Mouse (Mus musculus) midbrain, embryonic 10.5 days (tissue): ENCODE data around the gene Dennd2d. TPM values are rescaled to one million over a fixed set of nuclear protein-coding genes. Genes with fewer than 3 reads are reported as not detected.

Source experiments
- DNase-seq: peaks from one replicate; pipeline ENCODE4 v3.0.0-alpha.2; 2017; ENCODE audit warnings: low spot score
- H3K27ac ChIP-seq: fragments of 300-500 bp; sonication (generic); replicated peaks from 2 replicates; pipeline ENCODE4 v1.5.1; 2016; ENCODE audit warnings: mild to moderate bottlenecking
- H3K27me3 ChIP-seq: fragments of 300-500 bp; sonication (generic); 2 replicates; pipeline ENCODE4 v1.6.1; 2016; ENCODE audit warnings: low read depth, mild to moderate bottlenecking; ENCODE audit not compliant: poor library complexity, severe bottlenecking
- H3K36me3 ChIP-seq: fragments of 300-500 bp; sonication (generic); 2 replicates; pipeline ENCODE4 v1.6.1; 2016; ENCODE audit warnings: mild to moderate bottlenecking, moderate library complexity
- H3K4me1 ChIP-seq: fragments of 300-500 bp; sonication (generic); 2 replicates; pipeline ENCODE4 v1.6.1; 2016
- H3K4me3 ChIP-seq: fragments of 300-500 bp; sonication (generic); 2 replicates; pipeline ENCODE4 v1.5.1; 2016; ENCODE audit warnings: mild to moderate bottlenecking, moderate library complexity
- H3K9me3 ChIP-seq: fragments of 300-500 bp; sonication (generic); replicated peaks from 2 replicates; pipeline ENCODE4 v1.6.1; 2016; ENCODE audit warnings: mild to moderate bottlenecking
- WGBS: fragments of 180-500 bp; shearing (Covaris S2); methylation state at CpG from one replicate; pipeline ENCODE4 v1.1.7; 2016; 5-methylcytosine and 5-hydroxymethylcytosine counted together
- polyA plus RNA-seq: library from polyadenylated mRNA; unstranded; fragments of >200 nt; fragmentation: Nextera tagmentation; extraction: Ambion mirVana; gene quantifications from 2 replicates; pipeline ENCODE4 v1.2.1, GENCODE M21; 2016

The Dennd2d gene
- polyA plus RNA-seq = 0.64 and 0.65 TPM in 2 replicates

DNA sequence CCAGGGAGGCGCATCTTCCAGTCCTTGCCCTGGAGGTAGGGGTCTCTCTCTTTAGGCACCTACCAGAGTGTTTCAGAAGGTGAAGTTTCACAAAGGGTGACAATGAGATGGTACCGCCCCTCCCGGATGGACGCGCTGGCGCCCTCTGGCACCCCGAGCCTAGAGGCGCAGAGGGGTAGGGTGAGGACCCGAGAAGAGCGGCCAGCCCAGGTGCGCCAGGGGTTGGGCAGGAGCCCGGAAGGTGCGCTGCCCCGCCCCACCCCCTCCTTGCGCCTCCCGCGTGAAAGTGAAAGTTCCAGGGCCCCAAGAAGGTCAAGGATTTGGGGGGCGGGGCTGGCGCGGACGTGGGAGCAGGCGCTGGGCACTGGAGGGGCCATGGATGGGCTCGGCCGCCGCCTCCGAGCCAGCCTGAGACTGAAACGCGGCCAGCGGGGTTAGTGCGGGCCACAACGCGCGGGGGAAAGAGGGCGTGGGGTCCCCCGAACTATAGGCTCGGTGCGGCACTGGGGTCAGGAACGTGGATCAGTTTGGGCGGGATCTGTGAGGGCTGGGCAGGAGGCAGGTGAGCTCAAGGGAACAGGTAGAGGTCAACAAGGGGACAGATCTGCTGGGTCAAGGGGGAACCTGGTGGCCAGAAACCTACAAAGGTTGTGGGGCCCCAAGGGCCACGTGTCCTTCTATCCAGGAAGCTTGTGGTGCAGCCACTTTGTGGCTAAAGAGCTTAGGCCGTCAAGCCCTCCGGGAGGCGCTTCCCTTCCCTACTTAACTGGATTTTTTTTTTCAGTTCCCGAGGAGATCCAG, at the start of gene Dennd2d:
TSS of gene Dennd2d (plus strand) at position 125 of the 801 bp plus-strand sequence.
- peak; percentile 34 for DNase-seq
- 2% methylated on average over 43 of the region's 44 CpGs for WGBS

DNA sequence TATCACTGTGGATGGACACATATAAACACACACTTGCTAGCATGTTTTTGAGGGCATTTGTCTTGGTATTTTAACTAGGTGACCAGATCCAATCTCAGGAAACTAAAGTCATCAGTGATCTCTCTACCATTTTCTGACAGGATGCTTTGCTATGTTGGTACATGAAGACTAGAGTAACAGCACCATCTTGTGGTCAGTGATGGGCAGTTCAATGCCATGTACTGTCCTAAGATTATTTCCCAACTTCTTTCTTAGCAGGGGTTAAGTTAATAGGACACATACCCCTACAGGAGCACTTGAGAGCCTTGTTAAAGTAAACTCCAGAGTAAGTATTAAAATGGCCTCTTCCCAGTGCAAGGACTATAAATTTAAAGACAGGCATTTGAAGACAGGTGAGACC, 33.6 kb upstream of the Dennd2d start:
- DNase-seq = no peak
- Histone ChIP-seq H3K4me3 (no peak overlapping the region), H3K27me3 (no peaks in the 10 kb centered on the region), H3K4me1 (no peaks in the 10 kb centered on the region), H3K9me3 (no peaks in the 10 kb centered on the region), H3K36me3 (no peaks in the 10 kb centered on the region), H3K27ac (no peak overlapping the region)

More for the DNA sequence above, at the start of gene Dennd2d:
- H3K36me3 ChIP-seq = no peaks in the 10 kb centered on the region
- peaks cover 11% of the 10 kb centered on the region for H3K4me1 ChIP-seq
- no peaks in the 10 kb centered on the region for H3K9me3 ChIP-seq
- peak within 1 kb of the TSS; percentile 69 for H3K4me3 ChIP-seq
- H3K27ac ChIP-seq = peak within 1 kb of the TSS; percentile 76
- H3K27me3 ChIP-seq = peaks cover 26% of the 10 kb centered on the region

DNA sequence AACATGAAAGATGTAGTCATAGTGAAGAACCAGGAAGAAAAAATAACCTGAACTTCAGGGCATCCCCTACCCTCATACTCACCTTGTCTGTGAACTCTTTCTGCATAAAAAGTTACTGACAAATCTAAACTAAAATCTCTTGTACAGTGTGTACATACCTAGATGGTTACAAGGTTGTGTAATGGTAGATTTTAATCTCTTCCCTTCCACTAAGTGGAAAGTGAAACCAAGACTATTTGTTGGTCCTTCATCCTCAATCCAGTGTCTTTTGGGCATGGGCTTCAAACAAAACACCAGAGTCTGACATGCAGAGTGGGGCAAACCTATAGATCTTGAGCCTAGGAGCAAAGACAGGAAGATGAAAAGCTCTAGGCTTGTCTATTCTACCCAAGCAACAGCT, 33.2 kb upstream of the Dennd2d start:
- Histone ChIP-seq H3K27me3 (no peaks in the 10 kb centered on the region), H3K9me3 (no peaks in the 10 kb centered on the region), H3K4me1 (no peaks in the 10 kb centered on the region), H3K27ac (no peak overlapping the region), H3K36me3 (no peaks in the 10 kb centered on the region), H3K4me3 (no peak overlapping the region)
- DNase-seq = no peak

DNA sequence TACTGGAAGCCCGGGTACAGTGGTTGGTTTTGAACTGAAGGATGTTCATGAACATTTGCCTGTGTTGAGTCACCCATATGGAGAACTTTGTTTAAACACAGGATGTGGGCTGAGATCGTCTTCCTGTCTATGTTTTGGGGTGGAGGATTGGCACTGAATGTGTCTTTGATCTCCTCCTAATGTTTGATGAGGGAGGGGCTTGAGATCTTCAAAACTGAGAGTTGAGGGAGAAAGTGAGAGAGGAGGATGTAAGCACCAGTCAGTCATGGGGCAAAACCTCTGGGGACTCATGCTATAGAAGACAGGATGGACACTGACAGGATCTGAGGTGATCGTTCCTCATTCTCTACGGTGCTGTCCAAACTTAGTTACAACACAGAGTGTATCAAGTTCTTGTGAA, 32.6 kb upstream of the Dennd2d start:
- Histone ChIP-seq H3K36me3 (no peaks in the 10 kb centered on the region), H3K27me3 (no peaks in the 10 kb centered on the region), H3K4me1 (no peaks in the 10 kb centered on the region), H3K27ac (no peak overlapping the region), H3K4me3 (no peak overlapping the region), H3K9me3 (no peaks in the 10 kb centered on the region)
- WGBS = 87% methylated on average over 4 of the region's 4 CpGs
- DNase-seq = no peak

DNA sequence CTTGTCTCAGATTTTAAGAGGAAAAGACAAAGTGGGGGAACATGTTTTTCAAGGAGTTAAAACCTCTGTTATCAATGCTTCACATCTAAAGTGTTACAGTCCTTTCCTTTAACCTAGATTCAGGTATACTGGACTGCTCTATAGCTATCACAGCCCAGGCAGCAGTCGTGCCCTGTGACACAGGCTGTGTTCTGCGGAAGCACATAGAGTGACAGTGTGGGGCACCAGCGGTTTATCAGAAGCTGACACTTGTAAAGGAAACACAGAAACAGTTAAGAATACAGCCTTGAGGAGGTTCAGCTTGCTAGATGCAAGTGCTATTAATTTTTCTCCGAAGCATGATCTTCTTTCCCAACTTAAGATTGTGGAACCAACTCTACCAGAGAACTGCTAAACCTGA, 29.6 kb upstream of the Dennd2d start:
- WGBS = 79% methylated on average over 4 of the region's 4 CpGs
- no peaks in the 10 kb centered on the region for H3K36me3 ChIP-seq
- H3K4me3 ChIP-seq = no peak overlapping the region
- no peaks in the 10 kb centered on the region for H3K27me3 ChIP-seq
- no peaks in the 10 kb centered on the region for H3K9me3 ChIP-seq
- no peak for DNase-seq
- no peak overlapping the region for H3K27ac ChIP-seq
- H3K4me1 ChIP-seq = no peaks in the 10 kb centered on the region

DNA sequence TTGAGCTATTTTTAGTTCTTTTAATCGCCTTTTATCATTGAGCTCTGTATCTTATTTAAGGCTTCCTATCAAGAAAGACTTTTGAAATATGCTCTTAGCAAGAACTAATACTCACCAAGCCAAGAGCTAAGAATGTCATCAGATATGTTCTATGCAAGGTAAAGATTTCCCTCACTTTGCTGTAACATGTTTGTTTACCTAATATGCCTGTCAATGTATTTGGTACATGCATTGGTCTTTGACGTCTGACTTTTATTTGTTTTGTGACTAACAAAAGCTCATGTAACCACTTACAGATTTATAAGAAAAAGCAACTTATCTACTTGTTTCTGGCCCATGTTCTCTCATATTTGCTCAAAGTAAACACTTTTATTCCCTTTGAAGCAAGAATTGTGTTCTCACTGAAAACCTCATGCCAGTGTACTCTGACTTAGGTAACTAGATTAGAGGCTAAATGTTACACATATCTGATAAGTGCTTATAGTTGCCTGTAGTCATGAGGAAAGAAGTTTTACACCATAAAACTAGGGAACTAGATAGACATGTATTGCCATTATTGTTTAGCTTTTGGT, 24.8 kb upstream of the Dennd2d start:
- Histone ChIP-seq H3K27ac (no peak overlapping the region), H3K4me3 (no peak overlapping the region), H3K4me1 (no peaks in the 10 kb centered on the region), H3K9me3 (no peaks in the 10 kb centered on the region), H3K27me3 (no peaks in the 10 kb centered on the region), H3K36me3 (no peaks in the 10 kb centered on the region)
- DNase-seq = no peak
- 76% methylated on average over 2 of the region's 2 CpGs for WGBS

DNA sequence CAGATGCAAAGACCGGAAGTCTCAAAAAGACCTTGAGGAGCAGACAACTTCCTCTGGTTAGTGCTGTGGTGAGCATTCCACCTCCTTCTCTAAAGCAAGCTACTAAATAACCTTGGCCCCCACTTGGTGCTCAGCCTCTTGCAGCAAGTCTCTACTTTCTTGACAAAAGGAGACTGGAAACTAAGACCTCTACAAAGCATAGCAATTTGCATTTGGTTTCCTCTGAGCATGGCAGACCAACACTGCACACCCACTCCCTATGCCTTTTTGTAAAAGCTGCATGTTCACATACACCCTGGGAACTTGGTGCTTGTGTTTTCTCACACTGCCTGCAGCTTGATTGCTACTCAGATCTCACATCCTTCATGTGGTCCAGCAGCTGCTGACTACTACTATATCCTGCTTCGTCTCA, 20.1 kb upstream of the Dennd2d start:
- WGBS = 89% methylated on average over 2 of the region's 2 CpGs
- H3K36me3 ChIP-seq = no peaks in the 10 kb centered on the region
- no peak overlapping the region for H3K27ac ChIP-seq
- H3K4me1 ChIP-seq = no peaks in the 10 kb centered on the region
- H3K9me3 ChIP-seq = no peaks in the 10 kb centered on the region
- DNase-seq = no peak
- H3K4me3 ChIP-seq = no peak overlapping the region
- no peaks in the 10 kb centered on the region for H3K27me3 ChIP-seq

DNA sequence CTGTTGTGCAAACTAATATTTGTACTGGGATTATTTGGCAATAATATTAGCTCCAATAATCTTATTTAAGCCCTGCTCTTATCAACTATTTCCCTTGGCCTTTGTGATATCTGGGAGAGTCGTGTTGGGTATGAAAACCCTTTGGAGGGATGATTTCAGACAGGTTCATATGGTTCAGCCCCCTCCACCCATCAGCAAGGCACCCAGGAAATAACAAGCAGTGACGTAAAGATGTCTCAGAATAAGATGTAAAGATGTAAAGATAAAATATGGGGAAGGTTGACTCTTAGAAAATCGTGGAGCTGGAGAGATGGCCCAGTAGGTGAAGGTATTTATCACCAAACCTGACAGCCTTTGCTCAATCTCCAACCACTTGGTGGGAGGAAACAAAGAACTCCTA, 19.7 kb upstream of the Dennd2d start:
- no peak overlapping the region for H3K4me3 ChIP-seq
- H3K9me3 ChIP-seq = no peaks in the 10 kb centered on the region
- no peaks in the 10 kb centered on the region for H3K27me3 ChIP-seq
- H3K36me3 ChIP-seq = no peaks in the 10 kb centered on the region
- no peak for DNase-seq
- no peaks in the 10 kb centered on the region for H3K4me1 ChIP-seq
- WGBS = 72% methylated on average over 3 of the region's 3 CpGs
- no peak overlapping the region for H3K27ac ChIP-seq

DNA sequence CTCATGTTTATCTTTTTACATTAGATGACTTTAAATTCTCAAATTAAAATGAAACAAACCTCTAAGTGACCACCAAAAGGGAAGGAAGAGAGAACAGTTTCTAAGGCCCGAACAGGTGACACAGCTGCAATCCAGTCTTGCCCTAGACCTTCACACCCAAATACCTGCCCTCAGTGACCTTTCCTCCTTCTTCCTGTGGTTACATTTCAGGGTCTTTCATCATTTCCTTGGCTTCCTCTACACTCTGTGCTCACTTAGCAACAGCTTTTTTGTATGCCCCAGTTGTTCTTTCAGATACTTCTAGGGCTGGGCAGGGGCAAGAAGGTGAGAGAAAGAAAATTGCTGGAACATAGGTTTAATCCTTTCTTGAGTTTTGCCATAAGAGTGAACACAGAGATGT, 17.5 kb upstream of the Dennd2d start:
- no peaks in the 10 kb centered on the region for H3K9me3 ChIP-seq
- no peaks in the 10 kb centered on the region for H3K4me1 ChIP-seq
- no peaks in the 10 kb centered on the region for H3K36me3 ChIP-seq
- no peak overlapping the region for H3K27ac ChIP-seq
- 92% methylated on average over 1 of the region's 1 CpGs for WGBS
- H3K27me3 ChIP-seq = no peaks in the 10 kb centered on the region
- no peak overlapping the region for H3K4me3 ChIP-seq
- DNase-seq = no peak

DNA sequence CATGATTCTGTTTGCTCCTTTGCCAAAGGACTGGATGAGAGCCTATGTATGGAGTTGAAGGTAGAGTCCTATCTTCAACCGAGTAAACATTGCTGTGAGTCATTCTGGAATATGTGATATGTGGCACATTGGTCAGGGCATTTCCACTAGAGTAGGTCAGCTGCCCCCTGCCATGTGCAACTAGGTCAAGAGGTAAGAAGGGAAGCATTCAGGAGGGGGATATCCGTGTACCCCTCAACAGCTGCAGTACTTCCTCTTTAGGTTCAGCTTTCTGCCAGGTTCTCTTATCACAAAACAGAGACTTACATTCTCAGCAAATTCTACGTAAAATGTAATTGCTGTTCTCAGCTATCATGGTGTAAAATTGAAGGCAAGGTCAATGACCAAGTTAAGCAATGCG, 8.0 kb upstream of the Dennd2d start:
- H3K4me3 ChIP-seq = no peak overlapping the region
- no peaks in the 10 kb centered on the region for H3K9me3 ChIP-seq
- 87% methylated on average over 4 of the region's 4 CpGs for WGBS
- no peaks in the 10 kb centered on the region for H3K27me3 ChIP-seq
- H3K36me3 ChIP-seq = no peaks in the 10 kb centered on the region
- H3K4me1 ChIP-seq = no peaks in the 10 kb centered on the region
- no peak for DNase-seq
- no peak overlapping the region for H3K27ac ChIP-seq

DNA sequence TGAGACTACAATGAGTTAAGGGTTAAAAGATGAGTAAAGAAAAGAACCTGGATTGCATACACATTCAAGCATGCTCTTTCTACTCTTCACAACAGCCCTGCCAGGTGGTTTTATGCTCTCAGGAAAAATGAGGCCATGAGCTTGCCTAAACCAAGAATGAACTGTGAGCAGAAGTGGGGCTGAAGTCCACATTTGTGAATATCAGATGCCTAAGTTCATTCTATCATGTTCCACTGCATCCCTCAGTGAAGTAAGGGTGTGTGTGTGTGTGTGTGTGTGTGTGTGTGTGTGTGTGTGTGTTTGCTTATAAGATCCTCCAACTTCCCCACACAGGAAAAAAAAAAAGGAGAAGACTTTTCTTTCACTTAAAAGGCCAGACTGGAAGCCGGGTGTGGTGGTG, 5.3 kb upstream of the Dennd2d start:
- H3K4me1 ChIP-seq = no peaks in the 10 kb centered on the region
- DNase-seq = no peak
- WGBS = 100% methylated on average over 1 of the region's 1 CpGs
- H3K36me3 ChIP-seq = no peaks in the 10 kb centered on the region
- H3K27ac ChIP-seq = no peak overlapping the region
- H3K4me3 ChIP-seq = no peak overlapping the region
- no peaks in the 10 kb centered on the region for H3K9me3 ChIP-seq
- H3K27me3 ChIP-seq = peaks cover 6% of the 10 kb centered on the region; the same call in 1 of the 2 replicates

DNA sequence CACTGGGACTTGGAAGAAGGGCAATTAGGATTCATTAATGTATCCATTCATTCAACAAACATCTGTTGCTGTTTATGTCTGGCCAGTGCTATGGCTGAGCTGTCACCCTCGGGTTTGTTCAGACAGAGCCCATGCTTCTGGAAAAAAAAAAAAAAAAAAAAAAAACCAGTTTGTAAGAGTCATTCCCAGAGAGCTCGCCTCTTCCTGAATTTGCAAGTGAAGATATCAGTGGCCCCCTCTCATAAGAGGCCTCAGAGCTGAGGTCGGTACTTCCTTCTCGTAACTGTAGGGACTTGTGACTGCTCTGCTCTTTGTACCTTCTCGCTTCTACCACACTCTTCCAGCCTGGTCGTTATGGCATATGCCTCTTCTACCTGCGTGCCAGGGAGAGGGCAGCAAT, 1.1 kb downstream of the Dennd2d start:
- no peaks in the 10 kb centered on the region for H3K36me3 ChIP-seq
- H3K4me1 ChIP-seq = peaks cover 11% of the 10 kb centered on the region
- H3K27ac ChIP-seq = no peak overlapping the region
- no peak overlapping the region for H3K4me3 ChIP-seq
- 86% methylated on average over 7 of the region's 7 CpGs for WGBS
- DNase-seq = no peak
- H3K9me3 ChIP-seq = no peaks in the 10 kb centered on the region
- H3K27me3 ChIP-seq = peaks cover 26% of the 10 kb centered on the region

DNA sequence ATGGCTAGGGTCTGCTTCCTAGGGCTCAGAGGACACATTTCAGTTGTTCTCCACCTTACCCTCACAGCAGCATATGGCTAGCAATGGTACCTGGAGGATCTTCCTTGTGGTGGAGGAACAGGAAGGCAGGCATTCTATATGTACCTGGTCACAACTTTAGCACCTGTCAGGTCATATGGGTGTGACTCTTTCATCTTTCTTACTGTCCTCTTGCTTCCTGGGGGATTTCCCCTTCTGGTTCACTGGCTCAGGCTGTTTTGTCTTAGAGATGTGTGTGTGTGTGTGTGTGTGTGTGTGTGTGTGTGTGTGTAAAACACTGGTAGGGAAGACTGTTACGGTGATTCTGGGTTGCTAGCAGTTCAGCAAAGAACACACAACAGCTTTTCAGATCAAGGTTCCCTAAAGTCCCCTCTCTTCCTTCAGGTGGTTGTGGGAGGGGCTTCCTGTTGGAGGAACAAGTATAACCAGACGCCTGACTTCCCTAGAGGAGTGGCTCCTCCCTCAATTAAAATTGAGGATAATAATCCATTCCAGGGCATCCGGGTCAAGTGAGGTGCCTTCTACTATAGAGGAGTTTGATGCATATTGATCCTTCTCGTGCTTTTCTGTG, 1.7 kb downstream of the Dennd2d start:
- H3K4me1 ChIP-seq = peaks cover 11% of the 10 kb centered on the region
- no peak overlapping the region for H3K4me3 ChIP-seq
- WGBS = 78% methylated on average over 4 of the region's 4 CpGs
- H3K27me3 ChIP-seq = peaks cover 26% of the 10 kb centered on the region
- H3K36me3 ChIP-seq = no peaks in the 10 kb centered on the region
- no peak overlapping the region for H3K27ac ChIP-seq
- H3K9me3 ChIP-seq = no peaks in the 10 kb centered on the region
- DNase-seq = no peak
